Mouse (Mus musculus): Measurements from ENCODE around the gene Celf5. TPM values are rescaled to one million over a fixed set of nuclear protein-coding genes. Genes with fewer than 3 reads are reported as not detected.

Celf5 gene
- total RNA-seq (2021), result 100 to 1,000 TPM; 256 to 303 TPM

GRCm38 (mm10) chr10:81482533-81482889 is at the start of gene Celf5:
Gene Celf5, minus strand, starts transcription at chr10:81482709.
- DNase-seq (ENCODE audit: low spot score in 2 of 2), result peak; percentile 71 to 83
- intact Hi-C loops (cut with DNase I), result no loop called here

- intact Hi-C loops (cut with DNase I), result no loop called here
- peak; percentile 51 to 61 for DNase-seq (ENCODE audit: low spot score in 2 of 2)
Observed at GRCm38 (mm10) chr10:81526779-81527178, 44.3 kb upstream of the Celf5 start.

- intact Hi-C loops (cut with DNase I), result no loop called here
- no peak for DNase-seq (ENCODE audit: low spot score in 2 of 2)
Observed at GRCm38 (mm10) chr10:81525017-81525694, 42.6 kb upstream of the Celf5 start.

GRCm38 (mm10) chr10:81524051-81524605 is 41.6 kb upstream of the Celf5 start, which contains the start of gene Gna15:
Gene Gna15, minus strand, starts transcription at chr10:81524225.
- DNase-seq (ENCODE audit: low spot score in 2 of 2), result no peak
- intact Hi-C loops (cut with DNase I), result no loop called here

- intact Hi-C loops (cut with DNase I), result no loop called here
- no peak for DNase-seq (ENCODE audit: low spot score in 2 of 2)
Observed at GRCm38 (mm10) chr10:81523570-81523969, 41.1 kb upstream of the Celf5 start.

GRCm38 (mm10) chr10:81523142-81523541 is 40.6 kb upstream of the Celf5 start:
- DNase-seq (ENCODE audit: low spot score in 2 of 2), result no peak
- intact Hi-C loops (cut with DNase I), result no loop called here

- DNase-seq (ENCODE audit: low spot score in 2 of 2), result no peak
- intact Hi-C loops (cut with DNase I), result loop anchor here (5.0 kb wide), 1 partner anchor 32 kb away; no protein-coding TSS in a partner anchor
Observed at GRCm38 (mm10) chr10:81519978-81520365, 37.5 kb upstream of the Celf5 start.

GRCm38 (mm10) chr10:81519227-81519977 is 36.9 kb upstream of the Celf5 start:
- intact Hi-C loops (cut with DNase I), result loop anchor here (5.0 kb wide), 1 partner anchor 33 kb away; no protein-coding TSS in a partner anchor
- DNase-seq (ENCODE audit: low spot score in 2 of 2), result no peak

GRCm38 (mm10) chr10:81518546-81518945 is 36.0 kb upstream of the Celf5 start:
- DNase-seq (ENCODE audit: low spot score in 2 of 2), result peak in 1 of 2 experiments; percentile 46
- intact Hi-C loops (cut with DNase I), result loop anchor here (5.0 kb wide), 1 partner anchor 34 kb away; no protein-coding TSS in a partner anchor

GRCm38 (mm10) chr10:81517227-81517626 is 34.7 kb upstream of the Celf5 start:
- no peak for DNase-seq (ENCODE audit: low spot score in 2 of 2)
- intact Hi-C loops (cut with DNase I), result loop anchor here (5.0 kb wide), 1 partner anchor 35 kb away; no protein-coding TSS in a partner anchor

GRCm38 (mm10) chr10:81513798-81514197 is 31.3 kb upstream of the Celf5 start:
- DNase-seq (ENCODE audit: low spot score in 2 of 2), result no peak
- intact Hi-C loops (cut with DNase I), result no loop called here

GRCm38 (mm10) chr10:81510246-81510810 is 27.8 kb upstream of the Celf5 start:
- intact Hi-C loops (cut with DNase I), result no loop called here

GRCm38 (mm10) chr10:81507691-81508489 is 25.4 kb upstream of the Celf5 start:
- no peak for DNase-seq (ENCODE audit: low spot score in 2 of 2)
- intact Hi-C loops (cut with DNase I), result no loop called here

More at GRCm38 (mm10) chr10:81510246-81510810, 27.8 kb upstream of the Celf5 start:
- DNase-seq (ENCODE audit: low spot score in 2 of 2), result no peak

GRCm38 (mm10) chr10:81507095-81507494 is 24.6 kb upstream of the Celf5 start:
- no peak for DNase-seq (ENCODE audit: low spot score in 2 of 2)
- intact Hi-C loops (cut with DNase I), result no loop called here

GRCm38 (mm10) chr10:81505016-81505664 is 22.6 kb upstream of the Celf5 start:
- intact Hi-C loops (cut with DNase I), result no loop called here
- no peak for DNase-seq (ENCODE audit: low spot score in 2 of 2)

- intact Hi-C loops (cut with DNase I), result loop anchor here (5.0 kb wide), 1 partner anchor 100 kb away; the partner anchor contains the start of gene Tle6
- peak; percentile 84 to 88 for DNase-seq (ENCODE audit: low spot score in 2 of 2)
Observed at GRCm38 (mm10) chr10:81502658-81503057, 20.1 kb upstream of the Celf5 start.

GRCm38 (mm10) chr10:81501863-81502262 is 19.4 kb upstream of the Celf5 start:
- DNase-seq (ENCODE audit: low spot score in 2 of 2), result no peak
- intact Hi-C loops (cut with DNase I), result loop anchor here (5.0 kb wide), 1 partner anchor 100 kb away; the partner anchor contains the start of gene Tle6

GRCm38 (mm10) chr10:81500032-81500431 is 17.5 kb upstream of the Celf5 start, which contains the start of gene S1pr4:
Gene S1pr4, minus strand, starts transcription at chr10:81500132.
- DNase-seq (ENCODE audit: low spot score in 2 of 2), result no peak
- intact Hi-C loops (cut with DNase I), result loop anchor here (5.0 kb wide), 1 partner anchor 102 kb away; the partner anchor contains the start of gene Tle6
